ENCODE assay signal across 9 mouse cellular contexts in the genomic region with DNA sequence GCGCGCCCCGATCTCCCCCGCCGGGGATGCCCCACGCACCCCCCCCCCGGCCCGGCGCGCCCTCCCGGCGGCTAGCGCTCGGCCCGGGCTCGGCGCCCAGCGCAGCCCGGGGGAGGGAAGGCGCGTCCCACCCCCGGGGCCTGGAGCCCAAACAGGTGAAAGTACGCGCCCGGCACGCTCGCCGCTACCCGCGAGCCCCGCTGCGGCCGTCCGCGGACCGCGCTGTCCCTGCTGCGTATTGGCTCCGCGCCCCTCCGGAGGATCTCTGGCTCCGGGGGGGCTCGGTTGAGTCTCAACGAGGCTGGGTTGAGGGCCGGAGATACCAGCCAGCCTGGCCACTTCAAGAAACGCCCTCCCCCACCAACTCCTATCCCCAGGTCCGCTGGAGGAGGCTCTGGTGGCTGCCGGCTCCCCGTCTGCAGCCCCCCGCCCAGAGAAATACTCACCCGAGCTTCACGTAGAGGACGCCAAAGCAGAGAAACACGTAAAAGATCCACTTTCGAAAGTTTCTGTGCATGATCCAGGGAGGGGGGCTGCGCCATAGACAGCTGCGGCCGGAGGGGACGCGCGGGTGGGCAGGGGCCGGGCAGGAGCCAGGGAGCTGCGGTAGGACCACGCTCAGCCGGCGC. TPM values are rescaled to one million over a fixed set of nuclear protein-coding genes. Genes with fewer than 3 reads are reported as not detected.
A peak's percentile ranks its signal among the peaks of the same experiment; 100 is the strongest.
DNase-seq lines count a peak whose midpoint lies in the region; ATAC-seq and TF ChIP-seq lines count a peak whose summit lies in the region.
"Had no signal": no experiment of that assay in that cellular context is flagged by ENCODE, and none has a peak within 500 bp of the region (broad histone marks: within the 10 kb centered on the region; RNA-seq: fewer than 3 reads in every experiment).

No protein-coding gene starts in this region.

- DNase-seq in heart, postnatal 36 days, result no peak
- DNase-seq in cerebellum, postnatal 36 days, result no peak
- DNase-seq in left cerebral cortex, postnatal 4 days, result no peak
- no peak for DNase-seq in spleen, postnatal 14 days (ENCODE audit: low spot score in 2 of 2)

- intact Hi-C loops in heart, postnatal 36 days (cut with DNase I), result loop anchor here (5.0 kb wide), 2 partner anchors 194 to 429 kb away; no protein-coding TSS in a partner anchor
- intact Hi-C loops in left cerebral cortex, postnatal 4 days (cut with DNase I), result loop anchor here (5.0 kb wide), 2 partner anchors 119 to 194 kb away; no protein-coding TSS in a partner anchor

- H3K27ac ChIP-seq in heart, embryonic 14.5 days (replicated peaks in 1 of 2; ENCODE audit: control insufficient read depth in 1 of 2, insufficient read depth in 1 of 2, low read depth in 2 of 2, low read length in 2 of 2), result no peak overlapping the region
- H3K27ac ChIP-seq in cortical plate, adult 2 months (ENCODE audit: insufficient read depth, low read length), result no peak overlapping the region
- peak overlapping the region; percentile 50 for H3K27ac ChIP-seq in hindbrain, embryonic 15.5 days (replicated peaks)
- H3K27ac ChIP-seq in midbrain, embryonic 15.5 days, result peak overlapping the region; percentile 61

- peak overlapping the region; percentile 14; the same call in 1 of the 2 replicates for H3K9ac ChIP-seq in heart, embryonic 14.5 days (ENCODE audit: low read length)
- H3K9ac ChIP-seq in hindbrain, embryonic 15.5 days, result peak overlapping the region; percentile 62
- peak overlapping the region; percentile 50 for H3K9ac ChIP-seq in midbrain, embryonic 15.5 days

- H3K27me3 ChIP-seq in heart, embryonic 14.5 days (ENCODE audit: control insufficient read depth, insufficient read depth, low read length), result peaks cover 95% of the 10 kb centered on the region
- peaks cover 58% of the 10 kb centered on the region for H3K27me3 ChIP-seq in hindbrain, embryonic 15.5 days
- peaks cover 61% of the 10 kb centered on the region for H3K27me3 ChIP-seq in midbrain, embryonic 15.5 days (replicated peaks)

- H3K4me2 ChIP-seq in heart, embryonic 14.5 days (ENCODE audit: low read length), result peak overlapping the region; percentile 85
- peak overlapping the region; percentile 98 for H3K4me2 ChIP-seq in hindbrain, embryonic 15.5 days
- peak overlapping the region; percentile 100 for H3K4me2 ChIP-seq in midbrain, embryonic 15.5 days

- under 1% methylated on average over 43 of the region's 66 CpGs for WGBS in heart, embryonic 14.5 days
- under 1% methylated on average over 60 of the region's 66 CpGs for WGBS in hindbrain, embryonic 15.5 days
- WGBS in midbrain, embryonic 15.5 days, result under 1% methylated on average over 49 of the region's 66 CpGs

- ATAC-seq in heart, embryonic 14.5 days (ENCODE audit: insufficient number of reproducible peaks, insufficient read depth, low FRiP score, low read depth), result no peak
- no peak for ATAC-seq in hindbrain, embryonic 15.5 days (ENCODE audit: low FRiP score, low read depth)
- ATAC-seq in midbrain, embryonic 15.5 days (replicated peaks), result no peak

- no peak for TF ChIP-seq CTCF in cortical plate, adult 2 months (IDR thresholded peaks at IDR 0.05; ENCODE audit: extremely low read depth, insufficient read depth, low read length)

- no peaks in the 10 kb centered on the region for H3K9me3 ChIP-seq in heart, embryonic 14.5 days (ENCODE audit: control insufficient read depth, low read length)
- no peaks in the 10 kb centered on the region for H3K9me3 ChIP-seq in hindbrain, embryonic 15.5 days
- no peaks in the 10 kb centered on the region for H3K9me3 ChIP-seq in midbrain, embryonic 15.5 days

- TF ChIP-seq POLR2A in cortical plate, adult 2 months (IDR thresholded peaks at IDR 0.05; ENCODE audit: extremely low read depth, insufficient read depth, low read length), result no peak

- peak overlapping the region; percentile 37 to 48 for H3K4me3 ChIP-seq in heart, embryonic 14.5 days (ENCODE audit: control insufficient read depth in 1 of 2, insufficient read depth in 1 of 2, low read depth in 1 of 2, low read length in 2 of 2)
- H3K4me3 ChIP-seq in cortical plate, adult 2 months (ENCODE audit: insufficient read depth, low read length), result peak overlapping the region; percentile 38
- peak overlapping the region; percentile 70 for H3K4me3 ChIP-seq in hindbrain, embryonic 15.5 days
- peak overlapping the region; percentile 62 for H3K4me3 ChIP-seq in midbrain, embryonic 15.5 days

- H3K4me1 ChIP-seq in heart, embryonic 14.5 days (ENCODE audit: control insufficient read depth in 2 of 2, insufficient read depth in 2 of 2, low read length in 2 of 2), result peaks cover 0 to 30% of the 10 kb centered on the region in 2 experiments; a peak in 3 of 4 replicates
- peaks cover 3% of the 10 kb centered on the region; the same call in 1 of the 2 replicates for H3K4me1 ChIP-seq in cortical plate, adult 2 months (ENCODE audit: control insufficient read depth, insufficient read depth, low read length)
- peaks cover 59% of the 10 kb centered on the region for H3K4me1 ChIP-seq in hindbrain, embryonic 15.5 days (replicated peaks)
- peaks cover 56% of the 10 kb centered on the region for H3K4me1 ChIP-seq in midbrain, embryonic 15.5 days

- no peaks in the 10 kb centered on the region for H3K36me3 ChIP-seq in heart, embryonic 14.5 days (ENCODE audit: control insufficient read depth, insufficient read depth, low read length)
- H3K36me3 ChIP-seq in hindbrain, embryonic 15.5 days, result no peaks in the 10 kb centered on the region
- H3K36me3 ChIP-seq in midbrain, embryonic 15.5 days (replicated peaks), result no peaks in the 10 kb centered on the region
- H3K36me3 ChIP-seq: G1E had no signal

RNA-seq across cellular contexts. Expression of gene Wnt7b, which starts 1.2 kb away (rescaled TPM):
- polyA plus RNA-seq in heart, embryonic 14.5 days (2014; fragmentation: Nextera tagmentation; extraction: Ambion mirVana), result 0.23 and 0.41 TPM in 2 replicates
- total RNA-seq in heart, postnatal 36 days (2021), result under 1 TPM; 0.11 to 0.25 TPM
- polyA plus RNA-seq in cortical plate, adult 2 months (2012; rRNA removed), result 21.7 and 22.7 TPM in 2 replicates
- 28.8 and 42.8 TPM in 2 replicates for polyA plus RNA-seq in hindbrain, embryonic 15.5 days (2015; fragmentation: Nextera tagmentation; extraction: Ambion mirVana)
- polyA plus RNA-seq in midbrain, embryonic 15.5 days (2015; fragmentation: Nextera tagmentation; extraction: Ambion mirVana), result 33.2 and 35.0 TPM in 2 replicates
- 10 to 100 TPM; 65.6 to 67.5 TPM for total RNA-seq in left cerebral cortex, postnatal 4 days (2021)
- polyA plus RNA-seq: G1E had no signal

Comparison
In these comparisons a context has a peak if more than half of its experiments do, and no peak if none do; other contexts are left out.
1. H3K27ac ChIP-seq: peak in hindbrain, embryonic 15.5 days (single experiment) and midbrain, embryonic 15.5 days (single experiment); none in heart, embryonic 14.5 days (0 of 2) and cortical plate, adult 2 months (single experiment).
2. RNA of gene Wnt7b, which starts 1.2 kb away (polyA plus RNA-seq): 28.8 to 42.8 TPM in hindbrain, embryonic 15.5 days, 33.2 to 35.0 TPM in midbrain, embryonic 15.5 days and 21.7 to 22.7 TPM in cortical plate, adult 2 months; 0.23 to 0.41 TPM in heart, embryonic 14.5 days; every median in the first group is over 10 times any median in the second.
3. Peak in every context shown above with its lines, with median percentiles within 50 percentile points of each other: H3K4me2 ChIP-seq, H3K4me3 ChIP-seq and H3K9ac ChIP-seq.